In the genomic region with DNA sequence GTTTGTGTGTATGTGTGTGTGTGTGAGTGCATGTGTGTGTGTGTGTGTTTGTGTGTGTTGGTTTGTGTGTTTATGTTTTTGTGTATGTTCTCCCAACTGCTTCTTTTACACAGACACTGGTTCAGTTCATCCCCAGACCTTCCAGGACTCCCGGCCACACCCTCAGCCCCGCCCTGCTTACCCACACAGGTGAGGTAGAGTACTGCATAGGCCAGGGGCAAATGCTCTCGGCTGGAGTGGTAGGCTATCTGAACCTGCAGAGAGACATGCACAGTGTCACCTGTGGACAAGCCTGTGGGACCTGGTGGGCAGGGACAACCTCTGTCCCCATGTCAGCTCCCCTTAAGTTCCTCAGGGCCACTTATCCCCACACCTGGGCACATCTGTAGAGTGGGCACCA, we compare ENCODE assay signal across 49 mouse cellular contexts. TPM values are rescaled to one million over a fixed set of nuclear protein-coding genes. Genes with fewer than 3 reads are reported as not detected.
"Had no signal": no experiment of that assay in that cellular context is flagged by ENCODE, and none has a peak within 500 bp of the region (broad histone marks: within the 10 kb centered on the region; RNA-seq: fewer than 3 reads in every experiment).

No protein-coding gene starts in this region.

- H3K4me3 ChIP-seq: heart, adult 2 months; heart, embryonic 10.5 days; heart, embryonic 12.5 days; heart, embryonic 13.5 days; heart, embryonic 15.5 days; hindbrain, embryonic 10.5 days; hindbrain, embryonic 12.5 days; hindbrain, embryonic 13.5 days; hindbrain, embryonic 15.5 days; kidney, embryonic 15.5 days; layer of hippocampus, adult 2 months had no signal

- H3K9me3 ChIP-seq: heart, embryonic 10.5 days; heart, embryonic 12.5 days; heart, embryonic 13.5 days; heart, embryonic 15.5 days; hindbrain, embryonic 10.5 days; hindbrain, embryonic 12.5 days; hindbrain, embryonic 13.5 days; hindbrain, embryonic 15.5 days; kidney, embryonic 15.5 days had no signal

- H3K4me1 ChIP-seq: heart, embryonic 10.5 days; hindbrain, embryonic 10.5 days; hindbrain, embryonic 12.5 days; hindbrain, embryonic 13.5 days; hindbrain, embryonic 15.5 days; kidney, embryonic 15.5 days had no signal

- DNase-seq: heart, adult 18-20 months; heart, adult 2 months; heart, postnatal 10 days; heart, postnatal 36 days; heart, postnatal 4 days; kidney, adult 11 months; kidney, adult 18-20 months; kidney, adult 2 months; kidney, adult 8-10 months; kidney, adult 9 months; kidney, postnatal 10 days; kidney, postnatal 14 days; kidney, postnatal 25 days; kidney, postnatal 36 days; kidney, postnatal 4 days; layer of hippocampus, adult 9-11 months; layer of hippocampus, postnatal 36 days had no signal

- H3K27me3 ChIP-seq: heart, embryonic 12.5 days; hindbrain, embryonic 13.5 days; hindbrain, embryonic 15.5 days had no signal

- ATAC-seq: hindbrain, embryonic 16.5 days; hindbrain, postnatal 0 days; inflammation-experienced regulatory T-cells, adult 6 months had no signal

- H3K36me3 ChIP-seq: heart, embryonic 10.5 days; heart, embryonic 12.5 days; heart, embryonic 13.5 days; heart, embryonic 15.5 days; hindbrain, embryonic 10.5 days; hindbrain, embryonic 12.5 days; hindbrain, embryonic 13.5 days; hindbrain, embryonic 15.5 days; kidney, embryonic 15.5 days had no signal

- H3K4me2 ChIP-seq: heart, embryonic 11.5 days; heart, embryonic 12.5 days; heart, embryonic 13.5 days; heart, embryonic 15.5 days; hindbrain, embryonic 12.5 days; hindbrain, embryonic 13.5 days; hindbrain, embryonic 14.5 days; hindbrain, embryonic 15.5 days; kidney, embryonic 15.5 days had no signal

- H3K27ac ChIP-seq: heart, adult 2 months; heart, embryonic 10.5 days; heart, embryonic 13.5 days; heart, embryonic 15.5 days; hindbrain, embryonic 10.5 days; hindbrain, embryonic 12.5 days; hindbrain, embryonic 13.5 days; hindbrain, embryonic 14.5 days; hindbrain, embryonic 15.5 days; hindbrain, postnatal 0 days; kidney, embryonic 15.5 days; kidney, postnatal 0 days; layer of hippocampus, adult 2 months had no signal

- H3K9ac ChIP-seq: heart, embryonic 12.5 days; heart, embryonic 13.5 days; heart, embryonic 15.5 days; hindbrain, embryonic 12.5 days; hindbrain, embryonic 13.5 days; hindbrain, embryonic 14.5 days; hindbrain, embryonic 15.5 days; kidney, embryonic 15.5 days had no signal

RNA-seq across cellular contexts. Expression of a gene that starts 9.1 kb away (rescaled TPM):
- total RNA-seq: hindbrain, postnatal 0 days; layer of hippocampus, adult 18-20 months; layer of hippocampus, adult 2 months; layer of hippocampus, adult 8-10 months; layer of hippocampus, postnatal 14 days; layer of hippocampus, postnatal 25 days; layer of hippocampus, postnatal 36 days; left cerebral cortex, adult 18-20 months had no signal
- polyA plus RNA-seq: heart, adult 2 months; heart, embryonic 14.5 days; hindbrain, embryonic 11.5 days; hindbrain, embryonic 13.5 days; hindbrain, embryonic 14.5 days; hindbrain, embryonic 15.5 days; inflammation-experienced regulatory T-cells, adult 6 months; intestine, embryonic 14.5 days; large intestine, adult 2 months had no signal

RNA-seq across cellular contexts. Expression of a gene that starts 27.3 kb away (rescaled TPM):
- total RNA-seq: hindbrain, postnatal 0 days; layer of hippocampus, adult 18-20 months; layer of hippocampus, adult 2 months; layer of hippocampus, postnatal 10 days; layer of hippocampus, postnatal 14 days; layer of hippocampus, postnatal 25 days; layer of hippocampus, postnatal 36 days; left cerebral cortex, adult 18-20 months had no signal
- polyA plus RNA-seq: hindbrain, postnatal 0 days had no signal

RNA-seq across cellular contexts. Expression of a gene that starts 44.2 kb away (rescaled TPM):
- total RNA-seq: heart, adult 2 months; heart, adult 8-10 months; heart, postnatal 10 days; heart, postnatal 25 days; heart, postnatal 36 days; heart, postnatal 4 days; hindbrain, postnatal 0 days; layer of hippocampus, adult 18-20 months; layer of hippocampus, adult 2 months; layer of hippocampus, postnatal 10 days; layer of hippocampus, postnatal 14 days; layer of hippocampus, postnatal 25 days; layer of hippocampus, postnatal 36 days; left cerebral cortex, adult 18-20 months had no signal
- polyA plus RNA-seq: heart, postnatal 0 days; hindbrain, embryonic 13.5 days; hindbrain, embryonic 14.5 days; hindbrain, embryonic 16.5 days; hindbrain, postnatal 0 days had no signal

RNA-seq across cellular contexts. Expression of a gene that starts 58.9 kb away (rescaled TPM):
- total RNA-seq: heart, adult 18-20 months; heart, adult 2 months; heart, adult 8-10 months; heart, postnatal 10 days; heart, postnatal 25 days; heart, postnatal 36 days; heart, postnatal 4 days; hematopoietic stem cell, adult 5-6 weeks; layer of hippocampus, adult 2 months; layer of hippocampus, adult 8-10 months; layer of hippocampus, postnatal 25 days; layer of hippocampus, postnatal 36 days had no signal
- polyA plus RNA-seq: heart, adult 2 months; heart, embryonic 10.5 days; heart, embryonic 11.5 days; heart, embryonic 12.5 days; heart, embryonic 13.5 days; heart, embryonic 14.5 days; heart, embryonic 15.5 days; heart, postnatal 0 days; hindbrain, embryonic 10.5 days; hindbrain, embryonic 11.5 days; hindbrain, embryonic 13.5 days; hindbrain, embryonic 14.5 days; hindbrain, embryonic 15.5 days; hindbrain, embryonic 16.5 days; inflammation-experienced regulatory T-cells, adult 6 months; kidney, adult 2 months; kidney, embryonic 14.5 days; kidney, embryonic 15.5 days; kidney, embryonic 16.5 days; large intestine, adult 2 months had no signal
